Mouse (Mus musculus) forebrain, embryonic 16.5 days (tissue): ENCODE data around the gene Klhl29. TPM values are rescaled to one million over a fixed set of nuclear protein-coding genes. Genes with fewer than 3 reads are reported as not detected.

Experiments
- ATAC-seq: fragments of 200-750 bp; cut with Nextera tagmentation; 2 replicates; pipeline ENCODE4 v1.8.0; 2017; ENCODE audit warnings: mild to moderate bottlenecking, moderate library complexity
- H3K27ac ChIP-seq: fragments of 300-500 bp; sonication (generic); 2 replicates; pipeline ENCODE4 v1.5.1; 2014; ENCODE audit warnings: low read length, control low read depth
- H3K27me3 ChIP-seq: fragments of 300-500 bp; sonication (generic); replicated peaks from 2 replicates; pipeline ENCODE4 v1.6.1; 2014; ENCODE audit warnings: low read length; ENCODE audit not compliant: control insufficient read depth, insufficient read depth
- H3K36me3 ChIP-seq: fragments of 300-500 bp; sonication (generic); 2 replicates; pipeline ENCODE4 v1.6.1; 2014; ENCODE audit not compliant: control insufficient read depth, insufficient read depth
- H3K4me1 ChIP-seq: fragments of 300-500 bp; sonication (generic); replicated peaks from 2 replicates; pipeline ENCODE4 v1.6.1; 2014; ENCODE audit warnings: low read length; ENCODE audit not compliant: control insufficient read depth, insufficient read depth
- H3K4me2 ChIP-seq: fragments of 300-500 bp; sonication (generic); 2 replicates; pipeline ENCODE4 v1.6.1; 2014; ENCODE audit warnings: mild to moderate bottlenecking, low read length, control low read depth
- H3K4me3 ChIP-seq: fragments of 300-500 bp; sonication (generic); replicated peaks from 2 replicates; pipeline ENCODE4 v1.5.1; 2014; ENCODE audit warnings: mild to moderate bottlenecking, low read length, control low read depth
- H3K9ac ChIP-seq: fragments of 300-500 bp; sonication (generic); replicated peaks from 2 replicates; pipeline ENCODE4 v1.6.1; 2014; ENCODE audit warnings: low read depth, low read length, control low read depth
- H3K9me3 ChIP-seq: fragments of 300-500 bp; sonication (generic); 2 replicates; pipeline ENCODE4 v1.6.1; 2016; ENCODE audit warnings: low read length; ENCODE audit not compliant: control insufficient read depth
- WGBS: fragments of 180-500 bp; shearing (Covaris S2); extraction: QIAGEN DNeasy Blood & Tissue Kit; methylation state at CpG from one replicate; pipeline ENCODE4 v1.1.7; 2014; 5-methylcytosine and 5-hydroxymethylcytosine counted together
- polyA plus RNA-seq: library from polyadenylated mRNA; unstranded; fragments of >200 nt; fragmentation: Nextera tagmentation; extraction: Ambion mirVana; gene quantifications from 2 replicates; pipeline ENCODE4 v1.2.1, GENCODE M21; 2015

The Klhl29 gene
- polyA plus RNA-seq, 1 experiment from 2014 or later = 7.3 TPM

- H3K4me2 ChIP-seq = no peak overlapping the region
- H3K9ac ChIP-seq = no peak overlapping the region
- no peaks in the 10 kb centered on the region for H3K36me3 ChIP-seq
- no peak overlapping the region for H3K27ac ChIP-seq
- no peaks in the 10 kb centered on the region for H3K27me3 ChIP-seq
- peak; percentile 19; the same call in 1 of the 2 replicates for ATAC-seq
- H3K4me1 ChIP-seq = peaks cover 5% of the 10 kb centered on the region
- 40% methylated on average over 13 of the region's 13 CpGs for WGBS
- H3K4me3 ChIP-seq = no peak overlapping the region
- no peaks in the 10 kb centered on the region for H3K9me3 ChIP-seq
These were observed 274.0 kb downstream of the Klhl29 start for GRCm38 (mm10) chr12:5101411-5102024.

GRCm38 (mm10) chr12:5099572-5099971 is 275.9 kb downstream of the Klhl29 start:
- H3K27ac ChIP-seq = no peak overlapping the region
- no peaks in the 10 kb centered on the region for H3K36me3 ChIP-seq
- H3K27me3 ChIP-seq = no peaks in the 10 kb centered on the region
- no peak overlapping the region for H3K4me2 ChIP-seq
- ATAC-seq = peak; percentile 36; the same call in 1 of the 2 replicates
- no peaks in the 10 kb centered on the region for H3K9me3 ChIP-seq
- no peak overlapping the region for H3K9ac ChIP-seq
- no peak overlapping the region for H3K4me3 ChIP-seq
- WGBS = 87% methylated on average over 9 of the region's 9 CpGs
- H3K4me1 ChIP-seq = peaks cover 5% of the 10 kb centered on the region

GRCm38 (mm10) chr12:5088639-5089038 is 286.8 kb downstream of the Klhl29 start:
- Histone ChIP-seq H3K4me1 (peaks cover 25% of the 10 kb centered on the region), H3K27me3 (no peaks in the 10 kb centered on the region), H3K36me3 (peaks cover 13% of the 10 kb centered on the region), H3K9ac (no peak overlapping the region), H3K4me3 (no peak overlapping the region), H3K9me3 (no peaks in the 10 kb centered on the region), H3K4me2 (no peak overlapping the region), H3K27ac (peak overlapping the region; percentile 91)
- WGBS = 6% methylated on average over 1 of the region's 1 CpGs
- ATAC-seq = peak; percentile 61

GRCm38 (mm10) chr12:5087787-5088519 is 287.5 kb downstream of the Klhl29 start:
- Histone ChIP-seq H3K4me2 (no peak overlapping the region; the same call in 1 of the 2 replicates), H3K36me3 (peaks cover 17% of the 10 kb centered on the region), H3K9ac (no peak overlapping the region), H3K27me3 (no peaks in the 10 kb centered on the region), H3K27ac (peak overlapping the region; percentile 83), H3K9me3 (no peaks in the 10 kb centered on the region), H3K4me3 (no peak overlapping the region), H3K4me1 (peaks cover 25% of the 10 kb centered on the region)
- peak; percentile 90 for ATAC-seq
- 9% methylated on average over 10 of the region's 10 CpGs for WGBS

- peaks cover 20% of the 10 kb centered on the region for H3K4me1 ChIP-seq
- no peaks in the 10 kb centered on the region for H3K27me3 ChIP-seq
- no peak overlapping the region for H3K4me3 ChIP-seq
- H3K4me2 ChIP-seq = no peak overlapping the region
- ATAC-seq = no peak
- H3K27ac ChIP-seq = no peak overlapping the region
- no peak overlapping the region for H3K9ac ChIP-seq
- 96% methylated on average over 5 of the region's 5 CpGs for WGBS
- H3K36me3 ChIP-seq = peaks cover 13% of the 10 kb centered on the region
- no peaks in the 10 kb centered on the region for H3K9me3 ChIP-seq
These were observed 290.8 kb downstream of the Klhl29 start for GRCm38 (mm10) chr12:5084714-5085113.

GRCm38 (mm10) chr12:5081480-5081879 is 294.0 kb downstream of the Klhl29 start:
- H3K27ac ChIP-seq = no peak overlapping the region
- no peak overlapping the region for H3K4me3 ChIP-seq
- H3K4me1 ChIP-seq = no peaks in the 10 kb centered on the region
- no peaks in the 10 kb centered on the region for H3K9me3 ChIP-seq
- no peak overlapping the region for H3K9ac ChIP-seq
- no peaks in the 10 kb centered on the region for H3K27me3 ChIP-seq
- H3K4me2 ChIP-seq = no peak overlapping the region
- peaks cover 13% of the 10 kb centered on the region for H3K36me3 ChIP-seq
- WGBS = 91% methylated on average over 4 of the region's 4 CpGs
- no peak for ATAC-seq

- no peak overlapping the region for H3K4me2 ChIP-seq
- H3K36me3 ChIP-seq = no peaks in the 10 kb centered on the region
- no peak for ATAC-seq
- no peak overlapping the region for H3K27ac ChIP-seq
- no peaks in the 10 kb centered on the region for H3K9me3 ChIP-seq
- 86% methylated on average over 12 of the region's 12 CpGs for WGBS
- no peak overlapping the region for H3K9ac ChIP-seq
- H3K27me3 ChIP-seq = no peaks in the 10 kb centered on the region
- H3K4me3 ChIP-seq = no peak overlapping the region
- H3K4me1 ChIP-seq = no peaks in the 10 kb centered on the region
These were observed 302.3 kb downstream of the Klhl29 start for GRCm38 (mm10) chr12:5073191-5073590.

- no peak for ATAC-seq
- Histone ChIP-seq H3K27ac (no peak overlapping the region), H3K9ac (no peak overlapping the region), H3K27me3 (no peaks in the 10 kb centered on the region), H3K9me3 (no peaks in the 10 kb centered on the region), H3K4me3 (no peak overlapping the region), H3K36me3 (no peaks in the 10 kb centered on the region), H3K4me2 (no peak overlapping the region), H3K4me1 (no peaks in the 10 kb centered on the region)
- 79% methylated on average over 3 of the region's 3 CpGs for WGBS
These were observed 305.4 kb downstream of the Klhl29 start for GRCm38 (mm10) chr12:5070131-5070530.

- ATAC-seq = no peak
- no peak overlapping the region for H3K4me2 ChIP-seq
- no peaks in the 10 kb centered on the region for H3K4me1 ChIP-seq
- H3K9ac ChIP-seq = no peak overlapping the region
- no peaks in the 10 kb centered on the region for H3K27me3 ChIP-seq
- H3K9me3 ChIP-seq = no peaks in the 10 kb centered on the region
- no peaks in the 10 kb centered on the region for H3K36me3 ChIP-seq
- no peak overlapping the region for H3K27ac ChIP-seq
- WGBS = 33% methylated on average over 3 of the region's 3 CpGs
- no peak overlapping the region for H3K4me3 ChIP-seq
These were observed 307.9 kb downstream of the Klhl29 start for GRCm38 (mm10) chr12:5067590-5067989.
